Mouse (Mus musculus) forebrain, embryonic 10.5 days (tissue): ENCODE data around the gene Kank4. TPM values are rescaled to one million over a fixed set of nuclear protein-coding genes. Genes with fewer than 3 reads are reported as not detected.

Source experiments
- DNase-seq: peaks from one replicate; pipeline ENCODE4 v3.0.0-alpha.2; 2017; ENCODE audit warnings: low spot score; ENCODE audit errors: extremely low spot score
- H3K27ac ChIP-seq: fragments of 300-500 bp; sonication (generic); 2 replicates; pipeline ENCODE4 v1.5.1; 2016; ENCODE audit warnings: mild to moderate bottlenecking
- H3K27me3 ChIP-seq: fragments of 300-500 bp; sonication (generic); 2 replicates; pipeline ENCODE4 v1.6.1; 2016; ENCODE audit warnings: mild to moderate bottlenecking; ENCODE audit not compliant: poor library complexity, severe bottlenecking
- H3K36me3 ChIP-seq: fragments of 300-500 bp; sonication (generic); replicated peaks from 2 replicates; pipeline ENCODE4 v1.6.1; 2016; ENCODE audit warnings: mild to moderate bottlenecking, moderate library complexity
- H3K4me1 ChIP-seq: fragments of 300-500 bp; sonication (generic); 2 replicates; pipeline ENCODE4 v1.6.1; 2016
- H3K4me3 ChIP-seq: fragments of 300-500 bp; sonication (generic); 2 replicates; pipeline ENCODE4 v1.5.1; 2016; ENCODE audit warnings: mild to moderate bottlenecking, moderate library complexity
- H3K9me3 ChIP-seq: fragments of 300-500 bp; sonication (generic); 2 replicates; pipeline ENCODE4 v1.6.1; 2016; ENCODE audit warnings: mild to moderate bottlenecking, moderate library complexity
- WGBS: fragments of 180-500 bp; shearing (Covaris S2); methylation state at CpG from one replicate; pipeline ENCODE4 v1.1.7; 2016; 5-methylcytosine and 5-hydroxymethylcytosine counted together
- polyA plus RNA-seq: library from polyadenylated mRNA; unstranded; fragments of >200 nt; fragmentation: Nextera tagmentation; extraction: Ambion mirVana; gene quantifications from 2 replicates; pipeline ENCODE4 v1.2.1, GENCODE M21; 2016

The Kank4 gene
- polyA plus RNA-seq, 1 experiment from 2014 or later: 1.4 TPM

DNA sequence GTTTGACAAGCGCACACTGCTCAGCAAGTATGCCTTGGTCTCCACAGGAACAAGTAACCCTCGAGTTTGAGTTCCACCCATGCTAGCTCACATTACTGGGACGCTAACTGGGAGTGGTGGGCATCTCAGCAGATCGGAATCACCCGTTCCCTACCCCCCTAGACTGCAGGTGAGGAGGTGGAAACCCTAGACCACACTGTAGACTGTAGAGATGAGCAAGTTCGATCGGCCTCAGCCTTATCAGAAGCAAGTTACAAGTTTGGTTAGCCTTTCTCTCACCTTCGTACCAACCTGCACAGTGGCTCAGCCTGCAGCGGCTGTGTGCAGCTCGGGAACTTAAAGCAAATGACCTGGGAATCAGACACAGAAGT, 98.8 kb downstream of the Kank4 start:
- Histone ChIP-seq H3K36me3 (no peaks in the 10 kb centered on the region), H3K4me1 (no peaks in the 10 kb centered on the region), H3K27me3 (no peaks in the 10 kb centered on the region), H3K27ac (no peak overlapping the region), H3K9me3 (no peaks in the 10 kb centered on the region), H3K4me3 (no peak overlapping the region)
- WGBS: 87% methylated on average over 10 of the region's 10 CpGs
- DNase-seq: no peak

DNA sequence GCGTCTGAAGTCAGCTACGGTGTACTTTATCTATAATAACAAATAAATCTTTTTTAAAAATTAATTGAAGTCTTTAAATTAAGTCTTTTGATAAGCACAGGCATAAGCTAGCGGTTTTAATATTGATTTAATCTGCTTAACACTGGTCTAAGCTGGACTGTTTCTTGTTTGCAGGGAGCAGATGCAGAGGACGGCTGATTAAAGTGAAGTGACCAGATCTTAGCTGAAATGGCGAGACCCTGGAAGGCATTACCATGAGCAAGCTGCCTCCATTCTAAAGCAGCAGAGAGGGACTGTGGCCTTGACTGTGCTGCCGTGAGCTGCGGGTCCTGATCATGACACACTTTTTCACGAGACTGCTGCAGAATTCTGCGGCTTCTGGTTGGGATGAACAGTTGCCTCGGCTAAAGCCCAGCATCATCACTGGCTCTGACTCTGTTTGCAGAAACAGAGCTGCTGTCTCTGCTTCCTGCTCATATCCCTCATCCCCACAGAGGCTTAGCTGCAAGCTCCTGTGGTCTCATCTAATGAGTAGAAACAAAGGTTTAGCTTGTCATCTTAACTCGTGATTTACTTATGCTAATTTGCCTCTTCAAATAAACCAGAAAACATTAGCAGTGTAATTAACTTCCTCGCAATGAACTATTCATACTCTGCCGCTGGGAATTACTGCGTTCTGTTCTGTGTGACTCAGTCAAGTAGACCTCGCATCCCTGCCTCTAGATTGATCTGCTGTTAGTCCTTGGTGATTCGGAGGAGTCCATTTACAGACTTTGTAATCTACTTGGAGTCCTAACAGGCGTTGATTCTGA, 99.4 kb downstream of the Kank4 start:
- no peak for DNase-seq
- Histone ChIP-seq H3K9me3 (no peaks in the 10 kb centered on the region), H3K36me3 (no peaks in the 10 kb centered on the region), H3K4me1 (no peaks in the 10 kb centered on the region), H3K27me3 (no peaks in the 10 kb centered on the region), H3K4me3 (no peak overlapping the region), H3K27ac (no peak overlapping the region)
- WGBS: 83% methylated on average over 17 of the region's 17 CpGs

DNA sequence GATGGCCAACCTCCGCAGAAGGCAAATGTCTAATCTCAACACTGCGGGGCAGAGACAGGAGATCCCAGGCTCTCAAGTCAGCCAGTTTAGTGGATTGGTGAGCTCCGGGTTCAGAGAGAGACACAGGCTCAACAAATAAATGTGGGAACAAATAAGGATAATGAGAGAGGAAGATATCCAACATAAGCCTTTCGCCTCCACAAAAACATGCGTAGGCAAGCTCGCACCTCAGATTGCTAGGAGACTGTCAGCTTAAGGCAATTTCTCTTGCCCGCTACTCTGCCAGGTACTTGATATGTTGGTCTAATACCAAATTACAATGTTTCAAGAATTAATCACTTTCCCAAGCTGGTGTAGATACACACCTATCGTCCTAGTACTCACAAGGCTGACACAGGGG, 106.4 kb downstream of the Kank4 start:
- no peaks in the 10 kb centered on the region for H3K9me3 ChIP-seq
- no peak overlapping the region for H3K27ac ChIP-seq
- no peaks in the 10 kb centered on the region for H3K36me3 ChIP-seq
- H3K4me1 ChIP-seq: no peaks in the 10 kb centered on the region
- 96% methylated on average over 8 of the region's 8 CpGs for WGBS
- H3K4me3 ChIP-seq: no peak overlapping the region
- H3K27me3 ChIP-seq: no peaks in the 10 kb centered on the region
- DNase-seq: no peak

Other genes starting within 250 kb of the Kank4 start
- gene L1td1, start 90.8 kb downstream of the Kank4 start, polyA plus RNA-seq: 0.16 and 0.33 TPM in 2 replicates
- not detected in 2 replicates for gene I0C0044D17Rik, start 6.3 kb upstream of the Kank4 start, polyA plus RNA-seq
- gene Usp1, start 106.3 kb upstream of the Kank4 start, polyA plus RNA-seq: 118 and 119 TPM in 2 replicates
- 1.6 and 1.9 TPM in 2 replicates for gene Angptl3, start 213.4 kb upstream of the Kank4 start, polyA plus RNA-seq